Mouse (Mus musculus) liver, embryonic 14.5 days (tissue): Measurements from ENCODE around the gene Lag3. TPM values are rescaled to one million over a fixed set of nuclear protein-coding genes. Genes with fewer than 3 reads are reported as not detected.

Source experiments
- ATAC-seq: fragments of 200-750 bp; cut with Nextera tagmentation; 2 replicates; pipeline ENCODE4 v1.8.0; 2017; ENCODE audit warnings: moderate number of reproducible peaks, mild to moderate bottlenecking, moderate library complexity; ENCODE audit not compliant: insufficient read depth
- DNase-seq, 3 experiments: peaks; one replicate each; pipeline ENCODE4 v3.0.0-alpha.2; 2012 to 2013; ENCODE audit warnings: low read depth in 3 of 3, low spot score in 3 of 3
- H3K27ac ChIP-seq: fragments of 300-500 bp; sonication (generic); 2 replicates; pipeline ENCODE4 v1.5.1; 2014; ENCODE audit warnings: moderate library complexity, mild to moderate bottlenecking, control low read depth, inconsistent platforms
- H3K27me3 ChIP-seq: fragments of 300-500 bp; sonication (generic); 2 replicates; pipeline ENCODE4 v1.6.1; 2014; ENCODE audit warnings: mild to moderate bottlenecking, low read length, moderate library complexity; ENCODE audit not compliant: control insufficient read depth, insufficient read depth
- H3K36me3 ChIP-seq: fragments of 300-500 bp; sonication (generic); replicated peaks from 2 replicates; pipeline ENCODE4 v1.6.1; 2014; ENCODE audit warnings: low read depth; ENCODE audit not compliant: control insufficient read depth, insufficient read depth
- H3K4me1 ChIP-seq, 2 experiments: fragments of 200-500 bp in 1 of 2; fragments of 300-500 bp in 1 of 2; sonication (generic) in 1 of 2; replicated peaks; 2 replicates each; pipeline ENCODE4 v1.6.1; 2012 to 2014; ENCODE audit warnings: antibody characterized with exemption in 1 of 2, inconsistent platforms in 1 of 2, low read length in 1 of 2; ENCODE audit not compliant: control insufficient read depth in 2 of 2, insufficient read depth in 2 of 2
- H3K4me2 ChIP-seq: fragments of 300-500 bp; sonication (generic); 2 replicates; pipeline ENCODE4 v1.6.1; 2014; ENCODE audit warnings: low read depth, mild to moderate bottlenecking, control low read depth, moderate library complexity
- H3K4me3 ChIP-seq, 2 experiments: fragments of 200-500 bp in 1 of 2; fragments of 300-500 bp in 1 of 2; sonication (generic) in 1 of 2; 2 replicates each; pipeline ENCODE4 v1.5.1; 2012 to 2014; ENCODE audit warnings: low read depth in 2 of 2, low read length in 2 of 2, mild to moderate bottlenecking in 2 of 2, control low read depth in 1 of 2, inconsistent platforms in 1 of 2, moderate library complexity in 1 of 2; ENCODE audit not compliant: insufficient read depth in 1 of 2
- H3K9ac ChIP-seq: fragments of 300-500 bp; sonication (generic); replicated peaks from 2 replicates; pipeline ENCODE4 v1.6.1; 2014; ENCODE audit warnings: mild to moderate bottlenecking, control low read depth, moderate library complexity
- H3K9me3 ChIP-seq: fragments of 300-500 bp; sonication (generic); 2 replicates; pipeline ENCODE4 v1.6.1; 2016; ENCODE audit warnings: low read length, mixed read lengths; ENCODE audit not compliant: control insufficient read depth
- CTCF ChIP-seq: IDR thresholded peaks from 2 replicates; pipeline ENCODE4 v1.5.1; 2016; ENCODE audit warnings: antibody characterized with exemption, low read depth, control low read depth
- EP300 ChIP-seq: IDR thresholded peaks from 2 replicates; pipeline ENCODE4 v1.6.1; 2016; ENCODE audit warnings: antibody characterized with exemption, low read depth
- WGBS: fragments of 180-500 bp; shearing (Covaris S2); extraction: QIAGEN DNeasy Blood & Tissue Kit; methylation state at CpG from one replicate; pipeline ENCODE4 v1.1.7; 2014; ENCODE audit not compliant: insufficient replicate concordance; 5-methylcytosine and 5-hydroxymethylcytosine counted together
- polyA plus RNA-seq, 2 experiments: library from polyadenylated mRNA; depleted of rRNA in 1 of 2; stranded (reverse) in 1 of 2; unstranded in 1 of 2; fragments of >200 nt; fragmentation: Nextera tagmentation in 1 of 2; extraction: Ambion mirVana in 1 of 2; gene quantifications; 2 replicates each; pipeline versions ENCODE4 v1.2.1 to v1.2.3; 2012 to 2014

Gene Lag3
- polyA plus RNA-seq, 2 experiments: 0.11 to 0.17 TPM

DNA sequence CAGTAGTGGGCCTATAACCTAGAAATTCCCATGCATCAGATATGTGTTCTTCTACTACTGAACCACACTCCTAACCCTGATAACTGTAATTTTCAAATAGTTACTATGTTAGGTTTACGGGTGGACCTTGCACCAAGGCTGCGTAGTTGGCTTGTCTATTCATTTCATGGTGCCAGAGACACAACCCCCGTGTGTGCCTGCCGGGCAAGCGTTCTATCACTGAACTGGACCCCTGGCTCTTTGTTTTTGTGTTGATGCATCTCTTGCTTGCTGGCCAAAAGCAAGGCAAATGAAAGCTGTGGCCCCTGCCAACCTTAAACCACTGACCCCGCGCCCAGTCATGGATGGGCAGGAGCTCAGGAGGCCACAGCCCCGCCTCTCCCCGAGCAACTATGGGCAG lies 29.7 kb downstream of the Lag3 start:
- Histone ChIP-seq H3K9me3 (no peaks in the 10 kb centered on the region), H3K9ac (no peak overlapping the region), H3K4me1 (no peaks in the 10 kb centered on the region), H3K27ac (no peak overlapping the region), H3K4me2 (no peak overlapping the region), H3K4me3 (no peak overlapping the region), H3K36me3 (no peaks in the 10 kb centered on the region), H3K27me3 (no peaks in the 10 kb centered on the region)
- WGBS: 73% methylated on average over 9 of the region's 9 CpGs
- no peak for ATAC-seq
- DNase-seq: no peak
- TF ChIP-seq EP300: no peak

DNA sequence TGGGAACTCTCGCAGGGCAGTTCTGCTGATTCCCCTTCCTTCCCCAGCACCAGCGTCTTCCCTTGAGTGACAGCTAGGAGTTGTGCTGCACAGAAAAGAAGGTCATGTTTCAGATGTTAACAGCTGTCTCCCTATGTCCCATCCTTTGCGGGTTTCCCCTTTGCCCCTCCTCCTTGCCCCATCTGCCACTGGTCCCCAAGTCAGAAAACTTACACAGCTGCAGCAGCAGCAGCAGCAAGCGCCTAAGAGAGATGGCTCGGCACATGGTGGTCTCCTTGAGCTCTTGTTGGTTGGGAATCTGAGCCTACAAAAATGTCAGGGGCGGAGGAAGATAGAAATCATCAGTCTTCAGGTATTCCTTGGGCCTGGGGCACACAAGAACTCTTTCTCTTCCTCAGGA lies 32.1 kb downstream of the Lag3 start:
- H3K9ac ChIP-seq: no peak overlapping the region
- 38% methylated on average over 6 of the region's 6 CpGs for WGBS

DNA sequence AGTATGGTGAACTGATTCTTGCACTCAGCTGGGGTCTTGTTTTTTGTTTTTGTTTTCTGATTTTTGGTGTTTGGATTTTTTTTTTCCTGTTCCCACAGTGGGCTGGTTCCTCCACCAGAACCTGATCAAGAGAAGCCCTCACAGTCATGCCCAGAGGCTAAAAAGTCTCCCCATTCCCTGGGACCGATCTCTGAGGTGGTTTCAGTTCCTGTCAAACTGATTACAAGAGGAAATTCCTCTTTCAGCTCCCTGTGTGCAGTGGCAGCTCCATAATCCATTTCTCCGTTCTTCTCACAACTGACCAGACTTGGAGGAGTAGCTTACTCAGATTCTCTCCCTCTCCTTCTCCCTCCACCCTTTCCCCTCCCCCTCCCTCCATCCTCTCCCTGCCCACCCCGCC lies 37.2 kb downstream of the Lag3 start:
- Histone ChIP-seq H3K9ac (no peak overlapping the region), H3K4me1 (no peaks in the 10 kb centered on the region), H3K4me2 (no peak overlapping the region), H3K4me3 (no peak overlapping the region), H3K36me3 (no peaks in the 10 kb centered on the region), H3K27me3 (no peaks in the 10 kb centered on the region; the same call in 1 of the 2 replicates), H3K27ac (no peak overlapping the region), H3K9me3 (no peaks in the 10 kb centered on the region)
- DNase-seq (no peak), ATAC-seq (no peak)
- WGBS: 11% methylated on average over 3 of the region's 3 CpGs
- TF ChIP-seq EP300 (no peak), CTCF (no peak)

More for the DNA sequence above, 32.1 kb downstream of the Lag3 start:
- no peak overlapping the region for H3K4me3 ChIP-seq
- no peaks in the 10 kb centered on the region for H3K9me3 ChIP-seq
- no peaks in the 10 kb centered on the region for H3K36me3 ChIP-seq
- ATAC-seq (no peak), DNase-seq (no peak)
- H3K4me1 ChIP-seq: no peaks in the 10 kb centered on the region
- no peak overlapping the region for H3K4me2 ChIP-seq
- no peak overlapping the region for H3K27ac ChIP-seq
- TF ChIP-seq CTCF (no peak), EP300 (no peak)
- no peaks in the 10 kb centered on the region for H3K27me3 ChIP-seq

DNA sequence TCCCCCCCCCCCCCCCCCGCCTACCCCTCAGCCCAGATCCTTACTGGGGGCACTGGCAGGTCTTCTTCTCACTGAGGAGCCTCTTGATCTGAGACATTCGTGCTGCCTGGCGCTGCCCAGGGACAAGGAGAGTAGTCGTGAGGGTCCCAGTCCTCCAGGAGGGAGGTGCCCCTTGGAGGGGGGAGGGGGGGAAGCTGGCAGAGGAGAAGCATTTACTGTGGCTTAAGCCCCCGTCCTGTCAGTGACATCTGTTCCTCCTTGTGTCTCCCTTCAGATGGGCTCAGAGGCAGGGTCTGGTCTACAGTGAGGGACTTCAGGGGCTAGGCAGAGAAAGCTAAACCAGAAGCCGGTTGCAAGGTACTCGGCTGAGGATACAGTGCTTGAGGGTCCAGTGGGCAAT lies 44.9 kb downstream of the Lag3 start:
- Histone ChIP-seq H3K9ac (no peak overlapping the region), H3K9me3 (no peaks in the 10 kb centered on the region), H3K4me3 (no peak overlapping the region), H3K36me3 (no peaks in the 10 kb centered on the region), H3K27ac (no peak overlapping the region), H3K27me3 (peaks cover 31% of the 10 kb centered on the region), H3K4me1 (no peaks in the 10 kb centered on the region), H3K4me2 (no peak overlapping the region)
- TF ChIP-seq EP300: no peak
- TF ChIP-seq CTCF: no peak
- DNase-seq (no peak), ATAC-seq (no peak)
- 57% methylated on average over 6 of the region's 7 CpGs for WGBS

DNA sequence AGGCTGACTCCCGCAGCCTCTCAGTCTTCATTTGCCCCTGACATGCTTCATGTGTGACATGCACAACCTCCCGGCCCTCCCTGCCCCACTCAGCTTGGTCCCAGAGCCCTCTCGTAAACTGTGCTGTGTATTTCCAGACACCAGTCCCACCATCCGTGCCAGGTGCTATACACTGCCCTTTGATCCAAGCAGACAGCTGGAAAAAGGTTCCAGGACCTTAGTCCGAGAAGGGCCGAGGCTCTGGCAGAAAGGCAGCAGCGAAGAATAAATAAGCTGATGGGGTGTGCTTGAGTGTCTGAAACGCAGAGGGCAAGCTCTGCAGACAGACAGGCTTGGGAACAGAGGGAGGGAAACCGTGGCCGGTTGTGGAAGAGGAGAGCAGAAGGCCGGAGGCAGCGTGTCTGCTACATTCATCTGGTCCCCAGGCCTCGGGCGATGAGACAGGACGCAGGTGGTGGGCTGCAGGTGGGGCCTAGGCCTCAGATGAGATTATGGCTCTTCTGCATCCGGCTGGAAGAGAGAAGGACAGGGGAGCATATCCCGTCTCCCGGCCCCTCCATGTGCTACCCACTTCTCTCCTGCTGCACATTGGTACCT lies 45.6 kb downstream of the Lag3 start:
- H3K36me3 ChIP-seq: no peaks in the 10 kb centered on the region
- ATAC-seq (no peak), DNase-seq (no peak)
- no peak overlapping the region for H3K4me3 ChIP-seq
- H3K9me3 ChIP-seq: no peaks in the 10 kb centered on the region
- H3K27me3 ChIP-seq: peaks cover 31% of the 10 kb centered on the region
- H3K27ac ChIP-seq: no peak overlapping the region
- 59% methylated on average over 18 of the region's 18 CpGs for WGBS
- no peak overlapping the region for H3K9ac ChIP-seq
- no peak overlapping the region for H3K4me2 ChIP-seq
- TF ChIP-seq EP300 (no peak), CTCF (no peak)
- H3K4me1 ChIP-seq: no peaks in the 10 kb centered on the region
